Mouse (Mus musculus) kidney, postnatal 4 days (tissue): ENCODE data around the gene Spindoc.
A peak's percentile ranks its signal among the peaks of the same experiment; 100 is the strongest.

Experiments used
- DNase-seq, 2 experiments: peaks; one replicate each; pipeline ENCODE4 v3.0.0; 2021; ENCODE audit warnings: mixed read lengths in 2 of 2

Spindoc gene

GRCm38 (mm10) chr19:7382903-7383865 lies at the start of gene Spindoc:
TSS of gene Spindoc (minus strand) at chr19:7382994.
- DNase-seq: peak; percentile 100

GRCm38 (mm10) chr19:7425398-7425775 lies 42.6 kb upstream of the Spindoc start:
- no peak for DNase-seq

- peak in 1 of 2 experiments; percentile 21 for DNase-seq
Measured at GRCm38 (mm10) chr19:7424590-7425397, 42.0 kb upstream of the Spindoc start.

GRCm38 (mm10) chr19:7424131-7424530 lies 41.3 kb upstream of the Spindoc start:
- no peak for DNase-seq

- no peak for DNase-seq
Measured at GRCm38 (mm10) chr19:7423656-7424030, 40.8 kb upstream of the Spindoc start.

GRCm38 (mm10) chr19:7423028-7423655 lies 40.3 kb upstream of the Spindoc start:
- DNase-seq: peak; percentile 87 to 91

GRCm38 (mm10) chr19:7422656-7423027 lies 39.8 kb upstream of the Spindoc start:
- no peak for DNase-seq

GRCm38 (mm10) chr19:7421602-7422591 lies 39.1 kb upstream of the Spindoc start:
- peak; percentile 74 to 86 for DNase-seq

GRCm38 (mm10) chr19:7420841-7421601 lies 38.2 kb upstream of the Spindoc start:
- DNase-seq: peak in 1 of 2 experiments; percentile 37

GRCm38 (mm10) chr19:7420108-7420507 lies 37.3 kb upstream of the Spindoc start:
- no peak for DNase-seq

GRCm38 (mm10) chr19:7419134-7419533 lies 36.3 kb upstream of the Spindoc start:
- DNase-seq: no peak

- peak; percentile 87 to 92 for DNase-seq
Measured at GRCm38 (mm10) chr19:7417911-7418849, 35.4 kb upstream of the Spindoc start.

GRCm38 (mm10) chr19:7416834-7417735 lies 34.3 kb upstream of the Spindoc start, which contains the start of gene 2700081O15Rik:
TSS of gene 2700081O15Rik (plus strand) at chr19:7417625.
- DNase-seq: peak; percentile 84 to 89

- peak; percentile 54 to 68 for DNase-seq
Measured at GRCm38 (mm10) chr19:7415916-7416833, 33.4 kb upstream of the Spindoc start.

- DNase-seq: no peak
Measured at GRCm38 (mm10) chr19:7412361-7412760, 29.6 kb upstream of the Spindoc start.

- DNase-seq: no peak
Measured at GRCm38 (mm10) chr19:7404623-7405229, 21.9 kb upstream of the Spindoc start.

- DNase-seq: peak; percentile 27 to 53
Measured at GRCm38 (mm10) chr19:7400635-7401034, 17.8 kb upstream of the Spindoc start.
